Mouse (Mus musculus) stomach, embryonic 15.5 days (tissue): ENCODE data around the gene Dgkz. TPM values are rescaled to one million over a fixed set of nuclear protein-coding genes. Genes with fewer than 3 reads are reported as not detected.

Source experiments
- ATAC-seq: fragments of 200-750 bp; cut with Nextera tagmentation; 2 replicates; pipeline ENCODE4 v1.8.0; 2017; ENCODE audit warnings: low read depth, moderate number of reproducible peaks, moderate TSS enrichment; ENCODE audit not compliant: insufficient read depth, low FRiP score
- H3K27ac ChIP-seq: fragments of 300-500 bp; sonication (generic); 2 replicates; pipeline ENCODE4 v1.5.1; 2015; ENCODE audit warnings: mild to moderate bottlenecking, inconsistent platforms
- H3K27me3 ChIP-seq: fragments of 300-500 bp; sonication (generic); replicated peaks from 2 replicates; pipeline ENCODE4 v1.6.1; 2015; ENCODE audit warnings: inconsistent platforms
- H3K36me3 ChIP-seq: fragments of 300-500 bp; sonication (generic); 2 replicates; pipeline ENCODE4 v1.6.1; 2015; ENCODE audit warnings: inconsistent platforms
- H3K4me1 ChIP-seq: fragments of 300-500 bp; sonication (generic); 2 replicates; pipeline ENCODE4 v1.6.1; 2015; ENCODE audit warnings: inconsistent platforms
- H3K4me2 ChIP-seq: fragments of 300-500 bp; sonication (generic); 2 replicates; pipeline ENCODE4 v1.6.1; 2015; ENCODE audit warnings: mild to moderate bottlenecking, inconsistent platforms
- H3K4me3 ChIP-seq: fragments of 300-500 bp; sonication (generic); replicated peaks from 2 replicates; pipeline ENCODE4 v1.5.1; 2015; ENCODE audit warnings: inconsistent platforms
- H3K9ac ChIP-seq: fragments of 300-500 bp; sonication (generic); 2 replicates; pipeline ENCODE4 v1.6.1; 2015; ENCODE audit warnings: inconsistent platforms
- H3K9me3 ChIP-seq: fragments of 300-500 bp; sonication (generic); 2 replicates; pipeline ENCODE4 v1.6.1; 2016; ENCODE audit warnings: inconsistent platforms
- WGBS: fragments of 180-500 bp; shearing (Covaris S2); methylation state at CpG from one replicate; pipeline ENCODE4 v1.1.7; 2015; 5-methylcytosine and 5-hydroxymethylcytosine counted together
- polyA plus RNA-seq: library from polyadenylated mRNA; unstranded; fragments of >200 nt; fragmentation: Nextera tagmentation; extraction: Ambion mirVana; gene quantifications from 2 replicates; pipeline ENCODE4 v1.2.1, GENCODE M21; 2015

Dgkz gene
- polyA plus RNA-seq, 1 experiment from 2014 or later: 50.9 TPM

DNA sequence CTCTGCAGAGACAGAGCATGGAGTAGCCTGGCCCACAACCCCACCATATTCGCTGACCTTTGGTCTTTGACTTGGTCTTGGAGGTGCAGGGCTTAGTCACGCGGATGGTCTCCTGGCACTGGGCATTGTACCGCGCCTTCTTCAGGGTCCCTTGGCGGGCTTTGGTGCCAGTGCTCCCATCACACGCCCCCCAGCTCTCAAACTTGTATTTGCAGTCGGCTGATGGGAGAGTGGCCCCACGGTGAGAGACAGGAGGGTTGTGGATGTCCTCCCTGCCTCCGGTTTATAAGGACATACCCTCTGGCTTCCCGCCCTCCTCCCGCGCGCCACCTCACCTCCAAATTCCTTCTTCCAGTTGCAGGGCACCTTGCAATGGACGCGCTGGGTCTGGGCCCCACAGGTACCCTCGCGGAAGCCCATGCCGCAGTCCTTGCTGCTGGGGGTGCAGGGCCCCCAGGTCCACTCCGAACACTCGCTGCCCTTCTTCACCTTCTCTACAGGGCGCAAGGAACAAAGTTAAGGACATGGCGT, 44.8 kb downstream of the Dgkz start:
- no peaks in the 10 kb centered on the region for H3K9me3 ChIP-seq
- no peak for ATAC-seq
- 10% methylated on average over 23 of the region's 23 CpGs for WGBS
- H3K9ac ChIP-seq: peak overlapping the region; percentile 69
- H3K27ac ChIP-seq: peak overlapping the region; percentile 88
- H3K4me3 ChIP-seq: peak overlapping the region; percentile 64
- peak overlapping the region; percentile 66 for H3K4me2 ChIP-seq
- H3K36me3 ChIP-seq: 0 out of 2 replicates have a peak, but pooled peaks cover 4% of the 10 kb centered on the region
- no peaks in the 10 kb centered on the region for H3K27me3 ChIP-seq
- H3K4me1 ChIP-seq: peaks cover 37% of the 10 kb centered on the region

GRCm38 (mm10) chr2:91929936-91930335, 45.7 kb downstream of the Dgkz start:
- Histone ChIP-seq H3K4me2 (peak overlapping the region; percentile 66), H3K27ac (no peak overlapping the region), H3K9me3 (no peaks in the 10 kb centered on the region), H3K4me1 (peaks cover 37% of the 10 kb centered on the region), H3K27me3 (peaks cover 7% of the 10 kb centered on the region), H3K9ac (no peak overlapping the region), H3K36me3 (0 out of 2 replicates have a peak, but pooled peaks cover 4% of the 10 kb centered on the region), H3K4me3 (peak overlapping the region; percentile 64)
- no peak for ATAC-seq
- 12% methylated on average over 12 of the region's 12 CpGs for WGBS

DNA sequence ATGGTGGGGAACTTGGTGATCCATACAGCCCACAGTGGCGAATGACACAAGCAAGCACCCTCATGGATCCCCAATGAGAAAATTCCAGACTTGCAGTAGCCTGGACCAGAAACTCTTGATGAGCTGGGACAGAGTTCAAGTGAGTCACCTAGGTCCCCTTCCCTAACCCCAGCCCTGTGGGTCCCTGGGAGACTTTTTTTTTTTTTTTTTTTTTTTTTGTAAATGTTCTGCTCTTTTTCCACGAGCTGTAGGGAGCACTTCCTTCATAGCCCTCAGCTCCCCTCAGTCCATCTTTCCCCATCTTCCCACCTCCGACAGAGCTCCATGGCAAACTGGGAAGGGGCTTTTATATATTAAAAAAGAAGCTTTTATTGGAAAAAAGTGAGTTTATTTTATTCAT, 46.2 kb downstream of the Dgkz start:
- H3K27ac ChIP-seq: no peak overlapping the region
- WGBS: 58% methylated on average over 3 of the region's 3 CpGs
- no peak for ATAC-seq
- H3K4me2 ChIP-seq: no peak overlapping the region
- no peak overlapping the region for H3K9ac ChIP-seq
- no peak overlapping the region for H3K4me3 ChIP-seq
- H3K4me1 ChIP-seq: peaks cover 37% of the 10 kb centered on the region
- peaks cover 11% of the 10 kb centered on the region for H3K27me3 ChIP-seq
- no peaks in the 10 kb centered on the region for H3K9me3 ChIP-seq
- 0 out of 2 replicates have a peak, but pooled peaks cover 4% of the 10 kb centered on the region for H3K36me3 ChIP-seq

DNA sequence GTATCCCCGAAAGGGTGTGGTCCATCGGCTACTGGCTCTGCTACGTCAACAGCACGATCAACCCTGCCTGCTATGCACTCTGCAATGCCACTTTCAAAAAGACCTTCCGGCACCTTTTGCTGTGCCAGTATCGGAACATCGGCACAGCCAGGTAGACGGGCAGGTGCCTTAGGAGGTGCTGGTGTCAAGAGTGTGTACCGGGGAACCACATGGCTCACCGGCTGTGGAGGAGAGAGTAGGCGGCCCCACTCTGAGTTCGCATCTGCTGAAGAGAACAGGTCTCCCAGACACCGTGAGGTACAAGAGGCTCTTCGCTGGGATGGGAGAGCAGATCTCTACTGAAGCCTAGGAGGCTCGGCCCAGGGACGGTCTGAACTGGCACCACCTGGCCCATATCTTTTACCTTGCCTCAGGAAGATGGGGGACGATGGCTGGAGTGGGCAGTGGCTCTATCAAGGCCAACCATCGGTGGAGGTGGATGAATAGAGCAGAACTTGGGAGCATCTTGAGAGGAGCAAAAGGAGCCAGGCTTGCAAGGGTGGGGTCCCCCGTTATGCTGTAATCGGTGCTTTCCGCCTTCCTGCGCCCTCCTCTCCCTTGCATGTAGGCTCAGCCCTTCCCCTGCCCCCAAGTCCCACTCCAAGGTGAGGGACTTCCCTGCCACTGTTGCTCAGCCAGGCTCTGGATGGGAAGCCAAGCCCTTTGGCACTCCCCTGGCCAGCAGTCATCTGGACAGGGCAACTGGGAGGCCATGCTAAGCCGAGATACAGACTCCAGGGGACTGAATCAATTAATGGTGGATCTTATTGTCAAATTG, 46.9 kb downstream of the Dgkz start:
- Histone ChIP-seq H3K9ac (no peak overlapping the region), H3K27me3 (peaks cover 17% of the 10 kb centered on the region), H3K36me3 (0 out of 2 replicates have a peak, but pooled peaks cover 4% of the 10 kb centered on the region), H3K4me1 (peaks cover 39% of the 10 kb centered on the region), H3K27ac (no peak overlapping the region), H3K9me3 (no peaks in the 10 kb centered on the region), H3K4me3 (no peak overlapping the region), H3K4me2 (no peak overlapping the region)
- 64% methylated on average over 23 of the region's 23 CpGs for WGBS
- no peak for ATAC-seq

DNA sequence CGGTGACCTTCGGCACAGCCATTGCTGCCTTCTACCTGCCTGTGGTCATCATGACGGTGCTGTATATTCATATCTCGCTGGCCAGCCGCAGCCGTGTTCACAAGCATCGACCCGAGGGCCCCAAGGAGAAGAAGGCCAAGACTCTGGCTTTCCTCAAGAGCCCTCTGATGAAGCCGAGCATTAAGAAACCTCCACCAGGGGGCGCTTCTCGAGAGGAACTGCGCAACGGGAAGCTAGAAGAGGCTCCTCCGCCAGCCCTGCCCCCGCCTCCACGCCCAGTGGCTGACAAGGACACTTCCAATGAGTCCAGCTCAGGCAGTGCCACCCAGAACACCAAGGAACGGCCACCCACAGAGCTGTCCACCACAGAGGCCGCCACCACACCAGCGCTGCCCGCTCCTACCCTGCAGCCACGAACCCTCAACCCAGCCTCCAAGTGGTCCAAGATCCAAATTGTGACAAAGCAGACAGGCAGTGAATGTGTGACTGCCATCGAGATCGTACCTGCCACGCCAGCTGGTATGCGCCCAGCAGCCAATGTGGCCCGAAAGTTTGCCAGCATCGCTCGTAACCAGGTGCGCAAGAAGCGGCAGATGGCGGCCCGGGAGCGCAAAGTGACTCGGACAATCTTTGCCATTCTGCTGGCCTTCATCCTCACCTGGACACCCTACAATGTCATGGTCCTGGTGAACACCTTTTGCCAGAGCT, 47.7 kb downstream of the Dgkz start:
- Histone ChIP-seq H3K36me3 (0 out of 2 replicates have a peak, but pooled peaks cover under 1% of the 10 kb centered on the region), H3K4me2 (peak overlapping the region; percentile 40), H3K9me3 (no peaks in the 10 kb centered on the region), H3K27me3 (peaks cover 24% of the 10 kb centered on the region), H3K4me3 (no peak overlapping the region), H3K4me1 (peaks cover 39% of the 10 kb centered on the region), H3K9ac (no peak overlapping the region), H3K27ac (no peak overlapping the region)
- ATAC-seq: no peak
- 41% methylated on average over 34 of the region's 34 CpGs for WGBS

- Histone ChIP-seq H3K4me1 (peaks cover 39% of the 10 kb centered on the region), H3K9ac (no peak within 1 kb of the TSS), H3K4me2 (peak within 1 kb of the TSS; percentile 40), H3K9me3 (no peaks in the 10 kb centered on the region), H3K27me3 (peaks cover 34% of the 10 kb centered on the region), H3K4me3 (no peak within 1 kb of the TSS), H3K27ac (no peak within 1 kb of the TSS), H3K36me3 (no peaks in the 10 kb centered on the region)
- no peak for ATAC-seq
- WGBS: 74% methylated on average over 3 of the region's 3 CpGs
These were observed 48.7 kb downstream of the Dgkz start, which contains the start of gene Chrm4 for GRCm38 (mm10) chr2:91926949-91927348. Gene Chrm4 (plus strand): TSS chr2:91927249.

DNA sequence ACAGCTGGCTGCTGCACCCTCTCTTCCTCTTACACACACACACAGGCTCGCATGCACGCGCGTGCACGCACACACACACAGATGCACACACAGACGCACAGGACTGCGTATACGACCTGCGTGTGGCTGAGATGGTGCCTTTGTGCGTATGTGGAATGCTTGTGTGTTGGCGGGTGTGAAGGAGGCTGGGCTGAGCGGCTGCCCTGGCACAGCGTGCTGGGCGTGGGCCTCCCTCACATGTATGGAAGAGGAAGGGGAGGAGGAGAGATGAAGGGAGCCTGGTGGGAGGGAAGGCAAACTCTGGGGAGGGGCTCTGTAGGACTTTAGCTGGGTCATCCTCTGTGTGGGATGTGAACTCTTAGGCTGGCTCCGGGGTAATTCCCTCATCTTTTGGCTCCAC, 50.2 kb downstream of the Dgkz start:
- Histone ChIP-seq H3K4me3 (no peak overlapping the region), H3K27ac (no peak overlapping the region), H3K9me3 (no peaks in the 10 kb centered on the region), H3K4me1 (peaks cover 39% of the 10 kb centered on the region), H3K27me3 (peaks cover 42% of the 10 kb centered on the region), H3K9ac (no peak overlapping the region), H3K36me3 (no peaks in the 10 kb centered on the region), H3K4me2 (no peak overlapping the region)
- ATAC-seq: no peak
- WGBS: 75% methylated on average over 15 of the region's 15 CpGs

GRCm38 (mm10) chr2:91924726-91925125, 50.9 kb downstream of the Dgkz start:
- WGBS: 86% methylated on average over 1 of the region's 1 CpGs
- Histone ChIP-seq H3K9me3 (no peaks in the 10 kb centered on the region), H3K36me3 (no peaks in the 10 kb centered on the region), H3K4me3 (no peak overlapping the region), H3K27me3 (peaks cover 42% of the 10 kb centered on the region), H3K9ac (no peak overlapping the region), H3K27ac (no peak overlapping the region), H3K4me2 (no peak overlapping the region), H3K4me1 (peaks cover 36% of the 10 kb centered on the region)
- no peak for ATAC-seq

- whole genome bisulfite sequencing: 3% methylated on average over 54 of the region's 54 CpGs
- no peak for ATAC-seq
- Histone ChIP-seq H3K4me1 (peaks cover 36% of the 10 kb centered on the region), H3K36me3 (no peaks in the 10 kb centered on the region), H3K4me3 (peak overlapping the region; percentile 60), H3K27me3 (peaks cover 42% of the 10 kb centered on the region), H3K9me3 (no peaks in the 10 kb centered on the region), H3K9ac (no peak overlapping the region), H3K27ac (no peak overlapping the region), H3K4me2 (peak overlapping the region; percentile 99)
These were observed 52.0 kb downstream of the Dgkz start for GRCm38 (mm10) chr2:91923415-91924337.

DNA sequence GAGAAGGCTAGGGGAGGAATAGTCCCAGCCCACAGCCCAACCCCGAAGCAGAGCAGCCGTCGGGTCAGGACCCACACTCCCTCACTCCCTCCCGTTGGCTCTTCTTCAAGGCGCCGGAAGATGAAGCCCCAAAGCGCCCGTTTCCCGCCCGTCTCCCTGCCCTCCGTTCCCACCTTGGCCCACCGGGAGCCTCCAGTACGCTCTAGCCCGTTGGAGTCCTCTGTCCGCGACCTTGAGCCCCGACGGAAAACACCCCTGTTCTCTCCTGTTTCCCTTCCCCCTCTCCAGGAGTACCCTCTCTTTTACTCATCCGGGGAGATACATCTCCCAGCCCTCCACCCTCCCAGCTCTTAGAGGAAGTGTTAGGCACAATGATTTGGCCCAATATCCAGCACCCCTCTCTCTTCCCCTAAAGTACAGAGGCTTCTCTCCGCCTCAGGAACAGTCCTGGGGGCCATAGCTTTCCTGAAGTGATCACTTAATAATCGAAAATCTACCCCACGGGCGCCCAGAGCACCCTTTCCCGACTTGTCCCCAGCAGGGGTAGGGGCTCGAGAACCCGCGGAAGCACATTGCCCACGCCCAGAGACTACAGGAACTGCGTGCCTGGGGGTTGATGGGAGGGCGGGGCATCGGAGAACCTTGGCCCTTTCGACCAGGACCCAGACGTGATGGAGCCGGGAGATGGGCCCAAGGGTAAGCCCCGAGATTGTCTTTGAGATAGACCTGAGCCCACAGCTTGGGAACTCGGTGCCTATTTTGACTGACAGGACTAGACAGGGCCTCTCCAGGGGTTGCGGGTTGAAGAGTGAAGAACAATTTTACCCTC, 52.9 kb downstream of the Dgkz start:
- Histone ChIP-seq H3K4me1 (peaks cover 28% of the 10 kb centered on the region), H3K27me3 (peaks cover 42% of the 10 kb centered on the region), H3K4me2 (peak overlapping the region; percentile 99), H3K36me3 (no peaks in the 10 kb centered on the region), H3K9ac (no peak overlapping the region), H3K4me3 (peak overlapping the region; percentile 60), H3K9me3 (no peaks in the 10 kb centered on the region), H3K27ac (no peak overlapping the region)
- 3% methylated on average over 37 of the region's 37 CpGs for WGBS
- ATAC-seq: no peak
